15 mouse cellular contexts compared by ENCODE assay signal in genomic region chr8:117321232-117321631, GRCm38 (mm10).
A peak's percentile ranks its signal among the peaks of the same experiment; 100 is the strongest.
DNase-seq lines count a peak whose midpoint lies in the region; ATAC-seq and TF ChIP-seq lines count a peak whose summit lies in the region.
"Had no signal": no experiment of that assay in that cellular context is flagged by ENCODE, and none has a peak within 500 bp of the region (broad histone marks: within the 10 kb centered on the region; RNA-seq: fewer than 3 reads in every experiment).

No protein-coding gene starts in this region.

- H3K4me2 ChIP-seq in hindbrain, postnatal 0 days (ENCODE audit: low read depth, low read length) = no peak overlapping the region
- H3K4me2 ChIP-seq: embryonic facial prominence, embryonic 15.5 days; liver, embryonic 12.5 days had no signal

- no peak for ATAC-seq in megakaryocyte, adult 5-6 weeks (ENCODE audit: poor library complexity, severe bottlenecking)
- ATAC-seq in hindbrain, postnatal 0 days = no peak
- no peak for ATAC-seq in erythroid progenitor cell, adult 5-6 weeks (replicated peaks; ENCODE audit: low FRiP score, poor library complexity, severe bottlenecking)
- ATAC-seq: liver, embryonic 12.5 days; lung, postnatal 0 days had no signal

- H3K27ac ChIP-seq in hindbrain, postnatal 0 days = peak overlapping the region; percentile 71
- H3K27ac ChIP-seq in olfactory bulb, adult 2 months (ENCODE audit: insufficient read depth, low read depth, low read length) = peak overlapping the region; percentile 53; the same call in 1 of the 2 replicates
- H3K27ac ChIP-seq: embryonic facial prominence, embryonic 15.5 days; liver, embryonic 12.5 days had no signal

- no peak overlapping the region for H3K9ac ChIP-seq in hindbrain, postnatal 0 days (replicated peaks; ENCODE audit: low read length)
- H3K9ac ChIP-seq: embryonic facial prominence, embryonic 15.5 days; liver, embryonic 12.5 days had no signal

- H3K27me3 ChIP-seq in megakaryocyte, embryonic 14.5 days (replicated peaks) = no peaks in the 10 kb centered on the region
- H3K27me3 ChIP-seq in hindbrain, postnatal 0 days (ENCODE audit: insufficient read depth, low read length) = no peaks in the 10 kb centered on the region
- H3K27me3 ChIP-seq: CH12.LX; embryonic facial prominence, embryonic 15.5 days; liver, embryonic 12.5 days had no signal

- no peak for TF ChIP-seq POLR2A in olfactory bulb, adult 2 months (IDR thresholded peaks at IDR 0.05; ENCODE audit: insufficient read depth, low read depth, low read length)

- WGBS in hindbrain, postnatal 0 days = 61% methylated on average over 15 of the region's 15 CpGs
- 58% methylated on average over 15 of the region's 15 CpGs for WGBS in olfactory bulb, adult 2 months

- H3K9me3 ChIP-seq in megakaryocyte, embryonic 14.5 days = no peaks in the 10 kb centered on the region
- no peaks in the 10 kb centered on the region for H3K9me3 ChIP-seq in hindbrain, postnatal 0 days (ENCODE audit: low read length)
- H3K9me3 ChIP-seq: embryonic facial prominence, embryonic 15.5 days; liver, embryonic 12.5 days had no signal

- H3K4me1 ChIP-seq in megakaryocyte, embryonic 14.5 days = peaks cover 94% of the 10 kb centered on the region
- peaks cover 27% of the 10 kb centered on the region for H3K4me1 ChIP-seq in hindbrain, postnatal 0 days (ENCODE audit: insufficient read depth, low read length)
- peaks cover 69% of the 10 kb centered on the region for H3K4me1 ChIP-seq in olfactory bulb, adult 2 months (ENCODE audit: control insufficient read depth, insufficient read depth, low read length)

- H3K36me3 ChIP-seq in megakaryocyte, embryonic 14.5 days (replicated peaks; ENCODE audit: low read length) = peaks cover 90% of the 10 kb centered on the region
- no peaks in the 10 kb centered on the region for H3K36me3 ChIP-seq in hindbrain, postnatal 0 days (ENCODE audit: insufficient read depth, low read length)

- TF ChIP-seq CTCF in hindbrain, postnatal 0 days (IDR thresholded peaks at IDR 0.05; ENCODE audit: low read depth) = no peak
- no peak for TF ChIP-seq CTCF in olfactory bulb, adult 2 months (IDR thresholded peaks at IDR 0.05; ENCODE audit: insufficient read depth, low read depth, low read length)

- peak overlapping the region; percentile 73 for H3K4me3 ChIP-seq in megakaryocyte, embryonic 14.5 days (replicated peaks)
- H3K4me3 ChIP-seq in hindbrain, postnatal 0 days (ENCODE audit: low read length) = no peak overlapping the region
- no peak overlapping the region for H3K4me3 ChIP-seq in olfactory bulb, adult 2 months (ENCODE audit: insufficient read depth, low read depth, low read length)
- H3K4me3 ChIP-seq: embryonic facial prominence, embryonic 15.5 days; liver, embryonic 12.5 days had no signal

- peak; percentile 33 to 34 for DNase-seq in cerebellum, postnatal 25 days
- no peak for DNase-seq in cerebellum, postnatal 4 days (ENCODE audit: low spot score in 2 of 2)
- DNase-seq in hindbrain, postnatal 0 days (ENCODE audit: low spot score) = no peak
- no peak for DNase-seq in cerebellum, adult 8-10 months
- DNase-seq: heart, adult 18-20 months; spleen, adult 18-20 months; thymus, postnatal 14 days had no signal

Comparison
In these comparisons a context has a peak if more than half of its experiments do, and no peak if none do; other contexts are left out.
1. DNase-seq: peak in cerebellum, postnatal 25 days (2 of 2); none in cerebellum, postnatal 4 days (0 of 2), hindbrain, postnatal 0 days (single experiment) and cerebellum, adult 8-10 months (single experiment).